Mouse (Mus musculus) midbrain, embryonic 14.5 days (tissue): Measurements from ENCODE around the gene Ago1. TPM values are rescaled to one million over a fixed set of nuclear protein-coding genes. Genes with fewer than 3 reads are reported as not detected.

Source experiments
- ATAC-seq: fragments of 200-750 bp; cut with Nextera tagmentation; 2 replicates; pipeline ENCODE4 v1.8.0; 2017; ENCODE audit warnings: moderate number of reproducible peaks, moderate library complexity; ENCODE audit not compliant: low FRiP score, low TSS enrichment
- DNase-seq: peaks from one replicate; pipeline ENCODE4 v3.0.0-alpha.2; 2015
- H3K27ac ChIP-seq: fragments of 300-500 bp; sonication (generic); replicated peaks from 2 replicates; pipeline ENCODE4 v1.5.1; 2014; ENCODE audit warnings: mild to moderate bottlenecking, low read depth, low read length, moderate library complexity
- H3K27me3 ChIP-seq: fragments of 300-500 bp; sonication (generic); 2 replicates; pipeline ENCODE4 v1.6.1; 2014; ENCODE audit warnings: low read length, control low read depth, mixed read lengths; ENCODE audit not compliant: control insufficient read depth, insufficient read depth
- H3K36me3 ChIP-seq: fragments of 300-500 bp; sonication (generic); 2 replicates; pipeline ENCODE4 v1.6.1; 2014; ENCODE audit warnings: low read length, control low read depth; ENCODE audit not compliant: control insufficient read depth, insufficient read depth
- H3K4me1 ChIP-seq: fragments of 300-500 bp; sonication (generic); 2 replicates; pipeline ENCODE4 v1.6.1; 2014; ENCODE audit warnings: mild to moderate bottlenecking, antibody characterized with exemption, low read length, control low read depth; ENCODE audit not compliant: control insufficient read depth, insufficient read depth
- H3K4me2 ChIP-seq: fragments of 300-500 bp; sonication (generic); 2 replicates; pipeline ENCODE4 v1.6.1; 2014; ENCODE audit warnings: mild to moderate bottlenecking, low read length, moderate library complexity
- H3K4me3 ChIP-seq: fragments of 300-500 bp; sonication (generic); replicated peaks from 2 replicates; pipeline ENCODE4 v1.5.1; 2014; ENCODE audit warnings: low read depth, low read length
- H3K9ac ChIP-seq: fragments of 300-500 bp; sonication (generic); replicated peaks from 2 replicates; pipeline ENCODE4 v1.6.1; 2014; ENCODE audit warnings: mild to moderate bottlenecking, low read length, moderate library complexity
- H3K9me3 ChIP-seq: fragments of 300-500 bp; sonication (generic); 2 replicates; pipeline ENCODE4 v1.6.1; 2016; ENCODE audit warnings: low read length, control low read depth, mixed read lengths; ENCODE audit not compliant: control insufficient read depth
- WGBS: fragments of 180-500 bp; shearing (Covaris S2); extraction: QIAGEN DNeasy Blood & Tissue Kit; methylation state at CpG from one replicate; pipeline ENCODE4 v1.1.7; 2014; 5-methylcytosine and 5-hydroxymethylcytosine counted together
- polyA plus RNA-seq: library from polyadenylated mRNA; unstranded; fragments of >200 nt; fragmentation: Nextera tagmentation; extraction: Ambion mirVana; gene quantifications from 2 replicates; pipeline ENCODE4 v1.2.1, GENCODE M21; 2014

Ago1 gene
- polyA plus RNA-seq, 1 experiment from 2014 or later = 22.4 TPM

DNA sequence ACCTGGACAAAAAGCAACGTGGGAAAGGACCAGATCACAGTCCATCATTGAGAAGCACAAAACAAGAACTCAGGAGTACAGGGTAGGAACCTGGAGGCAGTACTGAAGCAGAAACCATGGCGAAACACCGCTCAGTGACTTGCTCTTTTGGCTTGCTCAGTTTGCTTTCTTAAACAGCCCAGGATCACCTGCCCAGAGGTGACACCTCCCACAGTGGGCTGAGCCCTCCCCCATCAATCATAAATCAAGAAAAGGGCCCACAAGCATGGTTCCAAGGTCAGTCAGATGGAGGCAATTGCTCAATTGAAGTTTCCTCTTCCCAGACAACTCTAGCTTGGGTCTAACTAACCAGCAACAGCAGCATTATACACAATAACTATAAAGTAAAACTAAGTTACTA lies 15.5 kb upstream of the Ago1 start:
- H3K36me3 ChIP-seq = peaks cover 4% of the 10 kb centered on the region; the same call in 1 of the 2 replicates
- H3K4me3 ChIP-seq = no peak overlapping the region
- H3K4me2 ChIP-seq = no peak overlapping the region
- H3K4me1 ChIP-seq = no peaks in the 10 kb centered on the region
- no peak overlapping the region for H3K27ac ChIP-seq
- no peaks in the 10 kb centered on the region for H3K9me3 ChIP-seq
- DNase-seq (no peak), ATAC-seq (no peak)
- H3K9ac ChIP-seq = no peak overlapping the region
- 85% methylated on average over 3 of the region's 3 CpGs for WGBS
- no peaks in the 10 kb centered on the region for H3K27me3 ChIP-seq

DNA sequence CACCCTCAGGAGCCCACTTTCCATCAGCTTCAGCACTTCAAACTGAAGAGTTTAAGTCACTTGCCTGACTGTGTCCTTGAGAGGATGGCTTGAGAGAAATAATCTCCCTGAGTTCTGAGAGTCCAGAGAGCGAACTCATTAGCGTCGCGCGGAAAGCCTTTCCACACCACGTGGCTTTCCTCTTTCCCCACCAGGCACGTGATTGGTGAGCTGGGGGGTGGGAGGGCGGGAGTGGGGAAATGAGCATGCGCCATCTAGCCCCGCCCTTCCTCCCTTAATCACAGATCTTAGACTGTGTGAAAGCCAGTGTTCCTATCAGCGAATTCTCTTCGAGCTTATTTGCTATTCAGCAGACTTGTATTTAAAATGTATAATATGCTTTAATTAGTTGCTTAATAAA lies 14.6 kb upstream of the Ago1 start:
- H3K9me3 ChIP-seq = no peaks in the 10 kb centered on the region
- no peaks in the 10 kb centered on the region for H3K27me3 ChIP-seq
- H3K4me1 ChIP-seq = no peaks in the 10 kb centered on the region
- WGBS = 79% methylated on average over 12 of the region's 12 CpGs
- no peak overlapping the region for H3K4me2 ChIP-seq
- no peak overlapping the region for H3K27ac ChIP-seq
- no peak for DNase-seq
- no peak overlapping the region for H3K4me3 ChIP-seq
- no peak overlapping the region for H3K9ac ChIP-seq
- no peaks in the 10 kb centered on the region for H3K36me3 ChIP-seq
- ATAC-seq = no peak

DNA sequence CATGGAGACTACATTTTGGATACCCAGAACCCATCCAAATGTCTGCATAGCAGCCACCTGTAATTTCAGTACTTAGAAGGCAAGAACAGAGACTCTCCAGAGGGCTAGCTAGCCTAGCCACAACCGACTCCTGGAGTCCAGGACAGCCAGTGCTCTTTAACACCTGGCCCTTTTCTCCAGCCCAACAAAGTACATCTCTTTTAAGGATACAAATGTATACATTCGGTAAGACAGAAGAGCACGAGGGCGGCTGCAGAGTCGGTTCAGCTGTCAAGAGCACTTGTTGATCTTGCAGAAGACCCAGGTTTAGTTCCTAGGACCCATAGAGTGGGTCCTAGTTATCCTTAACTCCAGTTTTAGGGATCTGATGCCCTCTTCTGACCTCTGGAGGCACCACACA lies 13.1 kb upstream of the Ago1 start:
- Histone ChIP-seq H3K27ac (no peak overlapping the region), H3K4me2 (no peak overlapping the region), H3K36me3 (no peaks in the 10 kb centered on the region), H3K4me1 (no peaks in the 10 kb centered on the region), H3K4me3 (no peak overlapping the region), H3K9me3 (no peaks in the 10 kb centered on the region), H3K27me3 (no peaks in the 10 kb centered on the region), H3K9ac (no peak overlapping the region)
- 92% methylated on average over 5 of the region's 5 CpGs for WGBS
- DNase-seq (no peak), ATAC-seq (no peak)

DNA sequence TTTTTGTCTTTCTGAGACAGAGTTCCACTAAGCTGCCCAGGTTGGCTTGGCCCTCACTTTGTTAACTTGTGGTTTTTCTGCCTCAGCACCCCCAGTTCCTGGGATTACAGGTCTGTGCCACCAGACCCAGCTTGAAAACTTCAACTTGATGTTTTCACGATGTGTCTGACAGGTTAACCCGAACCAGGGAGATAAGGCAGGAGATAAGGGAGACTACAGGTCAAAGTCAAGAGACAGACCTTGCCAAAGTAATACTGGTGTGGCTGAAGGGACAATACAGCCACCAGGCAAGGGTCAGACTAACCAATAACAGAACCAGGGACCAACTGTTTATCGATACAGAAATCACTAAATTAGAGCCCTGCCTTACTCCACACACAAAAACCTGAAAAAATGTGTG lies 11.9 kb upstream of the Ago1 start:
- Histone ChIP-seq H3K4me2 (no peak overlapping the region), H3K9ac (no peak overlapping the region), H3K9me3 (no peaks in the 10 kb centered on the region), H3K27me3 (no peaks in the 10 kb centered on the region), H3K36me3 (no peaks in the 10 kb centered on the region), H3K4me1 (no peaks in the 10 kb centered on the region), H3K27ac (no peak overlapping the region), H3K4me3 (no peak overlapping the region)
- ATAC-seq = no peak
- DNase-seq = no peak
- 87% methylated on average over 3 of the region's 3 CpGs for WGBS

DNA sequence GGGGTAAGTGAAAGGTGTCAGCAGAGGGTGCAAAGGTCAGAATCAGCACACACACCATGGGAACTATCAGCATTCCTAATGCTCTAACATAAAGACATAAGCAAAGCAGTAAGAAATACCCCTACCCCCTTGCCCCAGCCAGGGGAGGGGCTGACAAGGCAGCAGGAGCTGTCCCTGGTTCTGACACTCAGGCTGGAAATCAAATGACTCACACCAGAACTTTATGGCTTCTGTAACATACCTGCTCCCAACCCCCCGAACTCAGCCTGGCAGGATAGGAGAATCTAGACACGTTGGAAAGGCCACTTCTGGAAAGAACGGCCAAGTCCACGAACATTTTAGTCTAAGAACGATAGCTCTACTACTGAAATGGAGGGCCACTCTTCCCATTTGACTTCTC lies 4.6 kb upstream of the Ago1 start:
- no peak for DNase-seq
- no peak overlapping the region for H3K4me2 ChIP-seq
- H3K36me3 ChIP-seq = no peaks in the 10 kb centered on the region
- no peaks in the 10 kb centered on the region for H3K4me1 ChIP-seq
- ATAC-seq = no peak
- no peak overlapping the region for H3K27ac ChIP-seq
- no peak overlapping the region for H3K4me3 ChIP-seq
- H3K27me3 ChIP-seq = no peaks in the 10 kb centered on the region
- no peaks in the 10 kb centered on the region for H3K9me3 ChIP-seq
- 51% methylated on average over 5 of the region's 5 CpGs for WGBS
- no peak overlapping the region for H3K9ac ChIP-seq

DNA sequence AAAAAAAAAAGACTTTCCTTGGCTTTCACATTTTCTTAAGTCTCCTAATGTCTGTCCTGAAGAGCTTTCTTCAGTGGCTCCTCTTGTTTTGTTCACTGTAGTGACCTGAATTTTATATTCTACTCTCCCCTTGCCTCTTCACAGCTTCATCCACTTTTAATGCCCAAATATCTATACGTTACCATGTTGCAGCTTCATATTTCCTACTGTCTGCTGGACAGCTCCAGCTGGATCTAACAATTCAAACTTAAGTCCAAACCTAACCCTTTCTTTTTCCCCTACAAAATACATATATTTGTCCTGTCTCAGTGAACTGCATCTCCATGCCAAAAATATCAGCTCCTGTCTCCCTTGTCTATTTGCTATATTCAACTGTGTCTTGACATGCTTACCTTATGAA lies 951 bp upstream of the Ago1 start:
- no peak for ATAC-seq
- whole genome bisulfite sequencing = 82% methylated on average over 1 of the region's 1 CpGs
- H3K9ac ChIP-seq = no peak overlapping the region
- H3K4me2 ChIP-seq = peak overlapping the region; percentile 60
- no peaks in the 10 kb centered on the region for H3K36me3 ChIP-seq
- H3K9me3 ChIP-seq = no peaks in the 10 kb centered on the region
- peaks cover 32% of the 10 kb centered on the region for H3K4me1 ChIP-seq
- H3K27me3 ChIP-seq = no peaks in the 10 kb centered on the region
- H3K27ac ChIP-seq = 0 out of 2 replicates have a peak overlapping the region, but pooled peaks have one; percentile 98
- DNase-seq = no peak
- H3K4me3 ChIP-seq = no peak overlapping the region

DNA sequence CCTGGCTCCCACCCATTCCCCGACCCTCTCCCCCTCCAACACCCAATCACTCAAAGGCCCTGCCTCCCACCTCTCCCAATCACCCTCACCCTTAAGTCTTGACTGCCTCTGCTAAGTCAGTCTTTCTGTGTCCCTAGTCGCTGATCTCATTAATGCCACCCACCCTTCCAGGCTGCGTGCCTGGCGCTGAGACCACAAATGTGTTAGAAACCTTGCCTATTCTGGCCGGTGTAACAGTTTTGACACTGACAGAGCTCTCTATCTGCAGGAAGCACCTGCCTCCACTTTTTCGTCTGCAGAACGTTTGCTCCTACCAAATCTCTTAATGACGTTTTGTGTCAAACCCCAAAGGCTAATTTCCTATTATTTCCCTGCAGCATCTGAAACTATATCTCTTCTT lies 542 bp upstream of the Ago1 start:
- H3K9ac ChIP-seq = peak overlapping the region; percentile 97; the same call in 1 of the 2 replicates
- H3K9me3 ChIP-seq = no peaks in the 10 kb centered on the region
- H3K4me3 ChIP-seq = peak overlapping the region; percentile 94
- DNase-seq (no peak), ATAC-seq (no peak)
- peaks cover 36% of the 10 kb centered on the region for H3K4me1 ChIP-seq
- no peaks in the 10 kb centered on the region for H3K36me3 ChIP-seq
- peak overlapping the region; percentile 60 for H3K4me2 ChIP-seq
- 7% methylated on average over 8 of the region's 8 CpGs for WGBS
- no peaks in the 10 kb centered on the region for H3K27me3 ChIP-seq
- H3K27ac ChIP-seq = peak overlapping the region; percentile 98

DNA sequence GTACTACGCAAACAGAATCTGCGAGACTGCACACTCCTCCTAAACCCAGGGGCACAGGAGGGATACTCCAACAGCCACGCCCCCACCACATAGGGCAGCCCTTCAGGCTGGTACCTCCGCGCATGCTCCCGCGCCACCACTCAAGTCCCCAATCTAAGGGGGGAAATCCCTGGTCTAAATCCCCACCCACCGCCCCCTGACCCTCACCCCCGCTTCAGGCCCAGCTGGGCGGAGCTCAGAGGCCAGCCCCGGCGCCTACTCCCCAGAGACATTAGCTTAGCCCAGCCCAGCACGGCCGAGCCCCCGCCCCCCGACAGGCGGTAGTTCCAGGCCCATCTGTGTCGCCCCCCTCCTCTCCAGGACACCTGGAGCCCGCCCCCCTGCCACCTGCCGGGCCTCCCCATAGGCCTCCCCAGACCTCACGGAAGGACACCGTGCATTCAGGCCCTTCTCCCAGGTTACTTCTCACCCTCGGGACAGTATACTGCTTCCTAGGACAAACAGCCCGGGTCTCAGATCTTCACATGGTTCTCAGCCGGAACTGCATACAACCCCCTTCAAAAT lies 580 bp downstream of the Ago1 start:
- H3K9me3 ChIP-seq = no peaks in the 10 kb centered on the region
- peak overlapping the region; percentile 94 for H3K4me3 ChIP-seq
- H3K9ac ChIP-seq = peak overlapping the region; percentile 97
- H3K27ac ChIP-seq = peak overlapping the region; percentile 98
- H3K27me3 ChIP-seq = no peaks in the 10 kb centered on the region
- ATAC-seq (peak; percentile 57), DNase-seq (peak; percentile 82)
- peaks cover 43% of the 10 kb centered on the region for H3K4me1 ChIP-seq
- under 1% methylated on average over 25 of the region's 25 CpGs for WGBS
- no peaks in the 10 kb centered on the region for H3K36me3 ChIP-seq
- H3K4me2 ChIP-seq = peak overlapping the region; percentile 60

DNA sequence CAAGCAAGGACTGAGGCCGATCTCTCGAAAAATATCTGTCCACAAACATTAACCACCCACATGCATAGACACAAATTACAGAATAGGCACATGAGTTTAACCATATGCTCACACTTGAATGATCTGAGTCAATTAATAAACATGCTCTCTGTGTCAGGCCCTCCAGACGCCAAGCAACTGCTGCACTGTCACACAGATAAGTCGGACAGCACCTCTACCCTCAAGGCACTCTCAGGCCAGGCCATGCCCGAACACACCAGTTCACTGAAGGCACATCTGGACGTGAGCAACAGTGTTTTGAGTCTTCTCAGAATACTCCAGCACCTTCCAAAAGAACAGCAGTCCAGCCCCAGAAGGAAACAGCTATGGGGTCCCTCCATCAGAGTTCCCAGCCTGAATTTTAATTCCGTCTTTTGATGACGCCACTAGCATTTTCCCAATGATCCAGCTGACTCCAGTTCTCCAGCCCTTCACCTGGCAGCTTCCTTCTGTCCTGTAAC lies 2.1 kb downstream of the Ago1 start:
- DNase-seq = peak; percentile 10
- Histone ChIP-seq H3K27ac (peak overlapping the region; percentile 98), H3K36me3 (no peaks in the 10 kb centered on the region), H3K9me3 (no peaks in the 10 kb centered on the region), H3K27me3 (no peaks in the 10 kb centered on the region), H3K4me2 (peak overlapping the region; percentile 60), H3K4me3 (peak overlapping the region; percentile 94), H3K4me1 (peaks cover 48% of the 10 kb centered on the region), H3K9ac (peak overlapping the region; percentile 52; the same call in 1 of the 2 replicates)
- no peak for ATAC-seq
- WGBS = 4% methylated on average over 8 of the region's 8 CpGs
